Mouse (Mus musculus) bone marrow macrophage, adult 2 months (primary cell): ENCODE measurements around the gene Psmd3. TPM values are rescaled to one million over a fixed set of nuclear protein-coding genes. Genes with fewer than 3 reads are reported as not detected.
A peak's percentile ranks its signal among the peaks of the same experiment; 100 is the strongest.

Source experiments
- H3K27ac ChIP-seq: 2 replicates; pipeline ENCODE4 v1.5.1; 2012; ENCODE audit warnings: low read depth, low read length; ENCODE audit not compliant: insufficient read depth
- H3K4me1 ChIP-seq: 2 replicates; pipeline ENCODE4 v1.6.1; 2012; ENCODE audit warnings: low read length; ENCODE audit not compliant: control insufficient read depth, insufficient read depth
- H3K4me3 ChIP-seq: 2 replicates; pipeline ENCODE4 v1.5.1; 2012; ENCODE audit warnings: mild to moderate bottlenecking, low read length, moderate library complexity; ENCODE audit not compliant: insufficient read depth
- CTCF ChIP-seq: IDR thresholded peaks from 2 replicates; pipeline ENCODE4 v1.5.1; 2012; ENCODE audit warnings: low read depth, mild to moderate bottlenecking, low read length, moderate library complexity
- POLR2A ChIP-seq: IDR thresholded peaks from 2 replicates; pipeline ENCODE4 v1.6.1; 2012; ENCODE audit warnings: mild to moderate bottlenecking, low read depth, low read length, borderline replicate concordance
- polyA plus RNA-seq: library from polyadenylated mRNA; stranded (reverse); fragments of >200 nt; gene quantifications from 2 replicates; pipeline ENCODE4 v1.2.4, GENCODE M21; 2012; ENCODE audit not compliant: missing spikeins, insufficient read depth, insufficient read length

Gene Psmd3
- polyA plus RNA-seq, 1 experiment = 53.7 TPM

DNA sequence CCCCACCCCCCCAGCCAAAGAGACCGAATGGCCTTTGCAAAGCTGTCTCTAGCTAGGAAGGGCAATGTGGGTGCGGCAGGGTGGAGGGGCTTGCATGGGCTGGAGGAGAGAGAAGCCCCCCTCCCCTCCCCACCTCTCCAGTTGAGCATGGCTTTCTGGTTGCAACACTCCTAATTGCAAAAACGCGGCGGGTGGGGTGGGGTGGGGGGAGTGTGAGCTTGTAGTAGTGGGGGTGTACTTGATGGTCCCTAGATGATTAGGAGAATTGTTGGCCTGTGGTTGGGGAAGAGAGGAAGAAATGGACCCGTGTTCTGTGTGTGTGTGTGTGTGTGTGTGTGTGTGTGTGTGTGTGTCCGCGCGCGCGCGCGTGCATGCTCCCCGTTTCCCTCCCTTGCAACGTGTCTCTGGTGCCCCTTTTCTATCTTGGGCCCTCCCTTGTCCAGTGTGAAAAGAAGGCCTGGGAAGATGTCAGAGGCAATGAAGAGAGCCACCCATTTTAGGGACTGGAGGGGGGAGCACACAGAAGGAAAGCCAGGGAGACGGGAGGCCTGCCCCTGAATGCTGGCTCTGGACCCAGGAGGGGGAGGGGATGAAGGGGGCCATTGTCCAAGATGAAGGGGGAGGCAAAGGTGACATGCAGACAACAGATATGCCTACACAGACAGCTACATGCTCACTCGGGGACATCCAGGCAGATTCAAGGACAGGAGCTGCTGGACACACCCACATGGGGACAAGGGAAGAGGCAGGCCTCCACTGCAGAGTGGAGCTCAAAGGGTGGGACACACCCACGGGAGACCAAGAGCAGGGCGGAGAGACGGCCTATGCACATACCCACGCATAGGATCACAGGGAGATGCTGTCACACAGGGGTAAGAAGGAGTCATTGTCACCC is 60.3 kb downstream of the Psmd3 start:
- Histone ChIP-seq H3K4me1 (peaks cover 28% of the 10 kb centered on the region), H3K4me3 (peak overlapping the region; percentile 85), H3K27ac (peak overlapping the region; percentile 25; the same call in 1 of the 2 replicates)
- no peak for TF ChIP-seq POLR2A

DNA sequence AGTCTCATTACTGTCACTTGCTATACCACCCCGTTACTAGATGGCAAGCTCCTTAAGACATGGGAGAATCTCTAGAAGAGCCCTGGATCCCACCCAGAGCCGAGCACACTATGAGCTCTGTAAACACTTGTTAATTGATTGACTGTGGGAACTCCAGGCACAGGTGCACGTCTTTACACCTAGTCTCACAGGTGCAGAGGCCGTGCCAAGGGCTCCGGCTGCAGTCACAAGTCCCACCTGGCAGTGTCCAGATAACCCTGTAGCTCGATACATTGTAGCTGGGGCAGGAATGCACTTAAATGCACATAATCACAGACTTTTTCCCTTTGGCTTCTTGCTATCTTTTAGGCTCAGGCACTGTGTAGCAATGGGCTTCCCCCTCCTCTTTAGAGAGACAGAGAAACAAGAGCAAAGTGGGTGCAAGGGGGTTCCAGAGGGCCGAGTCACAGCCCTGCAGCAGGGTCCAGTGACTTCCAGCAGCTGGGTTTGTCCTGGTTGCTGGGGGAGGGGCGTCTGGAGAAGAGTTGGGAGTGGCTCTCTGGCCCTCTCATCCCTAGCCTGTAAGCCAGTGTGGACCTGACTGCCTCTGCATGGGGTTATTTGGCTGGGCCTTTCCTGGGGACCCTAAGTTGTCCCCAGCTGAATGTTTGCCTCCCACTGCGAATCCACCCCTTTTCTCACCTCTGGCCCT is 61.4 kb downstream of the Psmd3 start:
- TF ChIP-seq CTCF (no peak), POLR2A (no peak)
- Histone ChIP-seq H3K27ac (no peak overlapping the region), H3K4me3 (no peak overlapping the region), H3K4me1 (peaks cover 39% of the 10 kb centered on the region)

DNA sequence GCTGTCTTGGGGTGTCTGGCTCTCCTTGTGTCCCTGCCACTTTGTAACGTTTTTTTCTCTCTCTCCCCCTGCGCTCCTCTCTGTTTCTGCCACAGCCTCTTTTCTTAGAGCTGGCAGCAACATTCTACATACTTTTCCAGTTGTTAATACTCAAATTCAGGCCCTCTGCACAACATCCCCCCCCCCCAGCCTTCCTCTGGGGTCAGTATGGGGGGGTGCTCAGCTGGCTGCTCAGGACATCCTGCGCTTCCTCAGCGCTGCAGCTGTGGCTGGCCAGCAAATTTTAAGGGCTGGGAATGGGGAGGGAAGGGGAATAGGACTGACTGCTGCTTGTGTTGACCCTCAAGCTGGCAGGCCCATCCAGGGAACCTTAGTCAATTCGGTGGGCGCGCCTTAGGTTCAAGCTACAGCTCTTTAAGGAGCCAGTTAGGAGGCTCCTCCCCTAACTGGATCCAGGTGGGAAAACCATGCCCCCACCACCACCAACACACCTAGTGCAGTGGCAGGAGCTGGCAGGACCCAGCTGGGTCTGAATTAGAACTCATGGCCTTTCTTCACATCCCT is 62.2 kb downstream of the Psmd3 start:
- H3K4me3 ChIP-seq = no peak overlapping the region
- TF ChIP-seq CTCF (no peak), POLR2A (no peak)
- H3K27ac ChIP-seq = no peak overlapping the region
- H3K4me1 ChIP-seq = peaks cover 42% of the 10 kb centered on the region

Other genes with a start within 250 kb of the Psmd3 start
- 84.8 and 92.4 TPM in 2 replicates for gene Mien1, start 243.6 kb upstream of the Psmd3 start, polyA plus RNA-seq
- gene Grb7, start 236.2 kb upstream of the Psmd3 start, polyA plus RNA-seq = not detected in 2 replicates
- not detected in 2 replicates for gene Ikzf3, start 136.5 kb upstream of the Psmd3 start, polyA plus RNA-seq
- not detected in 2 replicates for gene Zpbp2, start 131.5 kb upstream of the Psmd3 start, polyA plus RNA-seq
- 17.1 and 18.5 TPM in 2 replicates for gene Ormdl3, start 95.2 kb upstream of the Psmd3 start, polyA plus RNA-seq
- not detected in 2 replicates for gene Lrrc3c, start 84.3 kb upstream of the Psmd3 start, polyA plus RNA-seq
- 9.6 and 15.5 TPM in 2 replicates for gene Gm12355, start 56.9 kb upstream of the Psmd3 start, polyA plus RNA-seq
- gene Gsdma3, start 56.2 kb upstream of the Psmd3 start, polyA plus RNA-seq = not detected in 2 replicates
- gene Gsdma2, start 35.8 kb upstream of the Psmd3 start, polyA plus RNA-seq = not detected in 2 replicates
- gene Gsdma, start 18.2 kb upstream of the Psmd3 start, polyA plus RNA-seq = not detected in 2 replicates
- gene Csf3, start 18.7 kb downstream of the Psmd3 start, polyA plus RNA-seq = not detected in 2 replicates
- gene Med24, start 46.9 kb downstream of the Psmd3 start, polyA plus RNA-seq = 26.9 and 32.2 TPM in 2 replicates
- 20.7 and 23.5 TPM in 2 replicates for gene Thra, start 58.1 kb downstream of the Psmd3 start, polyA plus RNA-seq
- 7.4 and 8.2 TPM in 2 replicates for gene Nr1d1, start 92.8 kb downstream of the Psmd3 start, polyA plus RNA-seq
- gene Msl1, start 113.0 kb downstream of the Psmd3 start, polyA plus RNA-seq = 78.4 and 79.3 TPM in 2 replicates
- gene Casc3, start 122.4 kb downstream of the Psmd3 start, polyA plus RNA-seq = 37.9 and 40.1 TPM in 2 replicates
- 0.62 and 0.65 TPM in 2 replicates for gene Rapgefl1, start 154.2 kb downstream of the Psmd3 start, polyA plus RNA-seq
- 16.9 and 20.5 TPM in 2 replicates for gene Wipf2, start 181.1 kb downstream of the Psmd3 start, polyA plus RNA-seq
- 4.8 and 6.9 TPM in 2 replicates for gene Cdc6, start 225.2 kb downstream of the Psmd3 start, polyA plus RNA-seq
- gene Rara, start 245.3 kb downstream of the Psmd3 start, polyA plus RNA-seq = 24.0 and 25.9 TPM in 2 replicates